Mouse (Mus musculus): ENCODE measurements around the gene BC049352.

GRCm38 (mm10) chr9:45205143-45205542 is 23.3 kb downstream of the BC049352 start:
- TF ChIP-seq CTCF (IDR thresholded peaks at IDR 0.05; ENCODE audit: borderline replicate concordance, extremely low read depth, insufficient read depth, insufficient read length) (no peak), POLR2A (IDR thresholded peaks at IDR 0.05; ENCODE audit: borderline replicate concordance, extremely low read depth, insufficient read depth, insufficient read length, poor library complexity, severe bottlenecking) (no peak)

Measured in brain, embryonic 14.5 days (tissue).